In the genomic region with DNA sequence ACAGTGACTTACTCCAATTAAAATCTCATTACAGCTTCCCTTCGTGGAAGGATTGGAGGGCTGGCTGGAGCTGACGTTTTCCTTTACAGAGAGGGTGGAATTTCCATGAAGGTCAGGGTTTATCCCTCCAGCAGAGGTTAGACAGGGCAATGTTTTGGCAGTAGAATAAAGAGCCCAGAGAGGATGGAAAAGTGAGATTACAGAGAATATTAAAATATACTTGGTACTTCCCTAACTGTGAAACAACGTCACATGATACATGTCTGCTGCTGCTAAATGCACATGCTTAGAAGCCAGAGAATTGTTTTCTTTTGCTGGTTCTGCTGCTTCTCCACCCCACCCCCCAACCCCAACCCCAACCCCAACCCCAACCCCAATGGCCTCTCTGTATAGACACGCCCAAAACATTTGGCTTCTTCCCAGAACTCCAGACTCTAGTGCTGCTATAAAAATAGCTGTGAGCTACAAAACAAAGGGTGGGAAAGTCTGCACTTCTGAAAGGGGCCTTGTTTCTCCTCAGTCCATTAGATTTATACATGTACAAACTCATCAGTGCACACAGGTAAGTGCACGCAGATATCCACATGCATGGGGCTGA, we compare ENCODE assay signal across 12 mouse cellular contexts.
A peak's percentile ranks its signal among the peaks of the same experiment; 100 is the strongest.
DNase-seq lines count a peak whose midpoint lies in the region; ATAC-seq lines count a peak whose summit lies in the region.
"Had no signal": no experiment of that assay in that cellular context is flagged by ENCODE, and none has a peak within 500 bp of the region (broad histone marks: within the 10 kb centered on the region; RNA-seq: fewer than 3 reads in every experiment).

No protein-coding gene starts in this region.

- WGBS in midbrain, embryonic 13.5 days, result 56% methylated on average over 5 of the region's 5 CpGs
- 69% methylated on average over 5 of the region's 5 CpGs for WGBS in midbrain, embryonic 10.5 days
- 19% methylated on average over 5 of the region's 5 CpGs for WGBS in heart, embryonic 14.5 days
- 15% methylated on average over 5 of the region's 5 CpGs for WGBS in limb, embryonic 15.5 days

- no peak overlapping the region for H3K4me3 ChIP-seq in midbrain, embryonic 13.5 days (replicated peaks)
- no peak overlapping the region for H3K4me3 ChIP-seq in midbrain, embryonic 10.5 days
- no peak overlapping the region for H3K4me3 ChIP-seq in heart, embryonic 14.5 days (ENCODE audit: control insufficient read depth in 1 of 2, insufficient read depth in 1 of 2, low read depth in 1 of 2, low read length in 2 of 2)
- H3K4me3 ChIP-seq in limb, embryonic 15.5 days, result no peak overlapping the region
- H3K4me3 ChIP-seq: forebrain, embryonic 10.5 days had no signal

- peaks cover 9% of the 10 kb centered on the region; the same call in 1 of the 2 replicates for H3K4me1 ChIP-seq in midbrain, embryonic 13.5 days (replicated peaks)
- no peaks in the 10 kb centered on the region for H3K4me1 ChIP-seq in midbrain, embryonic 10.5 days
- H3K4me1 ChIP-seq in heart, embryonic 14.5 days (ENCODE audit: control insufficient read depth in 2 of 2, insufficient read depth in 2 of 2, low read length in 2 of 2), result peaks cover 3 to 17% of the 10 kb centered on the region in 2 experiments; a peak in 3 of 4 replicates
- H3K4me1 ChIP-seq in limb, embryonic 15.5 days, result peaks cover 9% of the 10 kb centered on the region

- H3K27me3 ChIP-seq in midbrain, embryonic 13.5 days, result no peaks in the 10 kb centered on the region
- H3K27me3 ChIP-seq in midbrain, embryonic 10.5 days (ENCODE audit: low read depth, poor library complexity, severe bottlenecking), result no peaks in the 10 kb centered on the region
- H3K27me3 ChIP-seq in heart, embryonic 14.5 days (ENCODE audit: control insufficient read depth, insufficient read depth, low read length), result no peaks in the 10 kb centered on the region
- no peaks in the 10 kb centered on the region for H3K27me3 ChIP-seq in limb, embryonic 15.5 days

- intact Hi-C loops in heart, postnatal 25 days (cut with DNase I), result no loop called here

- no peaks in the 10 kb centered on the region for H3K36me3 ChIP-seq in midbrain, embryonic 13.5 days
- H3K36me3 ChIP-seq in midbrain, embryonic 10.5 days, result no peaks in the 10 kb centered on the region
- no peaks in the 10 kb centered on the region for H3K36me3 ChIP-seq in heart, embryonic 14.5 days (ENCODE audit: control insufficient read depth, insufficient read depth, low read length)
- H3K36me3 ChIP-seq in limb, embryonic 15.5 days, result no peaks in the 10 kb centered on the region
- H3K36me3 ChIP-seq: forebrain, embryonic 10.5 days had no signal

- ATAC-seq in midbrain, embryonic 13.5 days, result no peak
- ATAC-seq in heart, embryonic 14.5 days (ENCODE audit: insufficient number of reproducible peaks, insufficient read depth, low FRiP score, low read depth), result peak; percentile 80
- peak; percentile 48; the same call in 1 of the 2 replicates for ATAC-seq in limb, embryonic 15.5 days (ENCODE audit: insufficient number of reproducible peaks, low FRiP score, low TSS enrichment, low read depth)
- no peak for ATAC-seq in megakaryocyte, adult 5-6 weeks (ENCODE audit: poor library complexity, severe bottlenecking)

- no peak overlapping the region for H3K4me2 ChIP-seq in midbrain, embryonic 13.5 days (replicated peaks)
- peak overlapping the region; percentile 48 for H3K4me2 ChIP-seq in heart, embryonic 14.5 days (ENCODE audit: low read length)
- H3K4me2 ChIP-seq in limb, embryonic 15.5 days, result no peak overlapping the region
- H3K4me2 ChIP-seq: hindbrain, embryonic 14.5 days had no signal

- H3K9ac ChIP-seq in midbrain, embryonic 13.5 days (replicated peaks), result no peak overlapping the region
- H3K9ac ChIP-seq in heart, embryonic 14.5 days (ENCODE audit: low read length), result peak overlapping the region; percentile 63
- H3K9ac ChIP-seq in limb, embryonic 15.5 days, result no peak overlapping the region
- H3K9ac ChIP-seq: hindbrain, embryonic 14.5 days had no signal

- H3K27ac ChIP-seq in midbrain, embryonic 13.5 days, result 0 out of 2 replicates have a peak overlapping the region, but pooled peaks have one; percentile 2
- H3K27ac ChIP-seq in midbrain, embryonic 10.5 days (replicated peaks), result no peak overlapping the region
- peak overlapping the region; percentile 90 to 91 for H3K27ac ChIP-seq in heart, embryonic 14.5 days (replicated peaks in 1 of 2; ENCODE audit: control insufficient read depth in 1 of 2, insufficient read depth in 1 of 2, low read depth in 2 of 2, low read length in 2 of 2)
- peak overlapping the region; percentile 64 for H3K27ac ChIP-seq in limb, embryonic 15.5 days
- H3K27ac ChIP-seq: forebrain, embryonic 10.5 days; hindbrain, embryonic 14.5 days had no signal

- DNase-seq in heart, adult 11 months, result peak; percentile 94
- DNase-seq in heart, postnatal 25 days (ENCODE audit: low spot score), result no peak
- DNase-seq in midbrain, embryonic 10.5 days (ENCODE audit: low spot score), result no peak
- DNase-seq in layer of hippocampus, postnatal 10 days (ENCODE audit: low spot score in 2 of 2), result no peak
- DNase-seq: gastrocnemius, postnatal 25 days; layer of hippocampus, adult 9-11 months had no signal

- no peaks in the 10 kb centered on the region for H3K9me3 ChIP-seq in midbrain, embryonic 13.5 days
- H3K9me3 ChIP-seq in midbrain, embryonic 10.5 days (replicated peaks), result no peaks in the 10 kb centered on the region
- H3K9me3 ChIP-seq in heart, embryonic 14.5 days (ENCODE audit: control insufficient read depth, low read length), result no peaks in the 10 kb centered on the region
- no peaks in the 10 kb centered on the region for H3K9me3 ChIP-seq in limb, embryonic 15.5 days
- H3K9me3 ChIP-seq: forebrain, embryonic 10.5 days had no signal

Comparison
In these comparisons a context has a peak if more than half of its experiments do, and no peak if none do; other contexts are left out.
1. ATAC-seq: peak in heart, embryonic 14.5 days (single experiment) and limb, embryonic 15.5 days (single experiment); none in midbrain, embryonic 13.5 days (single experiment) and megakaryocyte, adult 5-6 weeks (single experiment).